Mouse (Mus musculus): Measurements from ENCODE around the gene Zfp11. TPM values are rescaled to one million over a fixed set of nuclear protein-coding genes. Genes with fewer than 3 reads are reported as not detected.
"Not testable (repeated sequence)": the region's sequence is repeated elsewhere in the genome, so short reads cannot be mapped to it uniquely, and the experiment has no call there.

The Zfp11 gene
- polyA plus RNA-seq, 1 experiment: 2.4 TPM

- Histone ChIP-seq H3K4me1 (ENCODE audit: control insufficient read depth, insufficient read depth, low read length) (no peaks in the 10 kb centered on the region), H3K4me3 (ENCODE audit: insufficient read depth, low read length) (peak overlapping the region; percentile 95), H3K27ac (ENCODE audit: insufficient read depth, low read depth, low read length) (no peak overlapping the region)
- TF ChIP-seq POLR2A (IDR thresholded peaks at IDR 0.05; ENCODE audit: borderline replicate concordance, low read depth, low read length): no peak
- TF ChIP-seq CTCF (IDR thresholded peaks at IDR 0.05; ENCODE audit: low read depth, low read length): no peak
Measured at GRCm38 (mm10) chr5:129669453-129670035, 355 bp downstream of the Zfp11 start.

GRCm38 (mm10) chr5:129667851-129668250, 2.0 kb downstream of the Zfp11 start:
- H3K4me1 ChIP-seq (ENCODE audit: control insufficient read depth, insufficient read depth, low read length): no peaks in the 10 kb centered on the region
- no peak overlapping the region for H3K27ac ChIP-seq (ENCODE audit: insufficient read depth, low read depth, low read length)
- no peak overlapping the region for H3K4me3 ChIP-seq (ENCODE audit: insufficient read depth, low read length)
- no peak for TF ChIP-seq POLR2A (IDR thresholded peaks at IDR 0.05; ENCODE audit: borderline replicate concordance, low read depth, low read length)
- no peak for TF ChIP-seq CTCF (IDR thresholded peaks at IDR 0.05; ENCODE audit: low read depth, low read length)

GRCm38 (mm10) chr5:129666271-129666909, 3.5 kb downstream of the Zfp11 start:
- H3K4me3 ChIP-seq (ENCODE audit: insufficient read depth, low read length): no peak overlapping the region

GRCm38 (mm10) chr5:129664090-129664489, 5.8 kb downstream of the Zfp11 start:
- H3K27ac ChIP-seq (ENCODE audit: insufficient read depth, low read depth, low read length): no peak overlapping the region
- TF ChIP-seq POLR2A (IDR thresholded peaks at IDR 0.05; ENCODE audit: borderline replicate concordance, low read depth, low read length) (no peak), CTCF (IDR thresholded peaks at IDR 0.05; ENCODE audit: low read depth, low read length) (no peak)
- no peaks in the 10 kb centered on the region for H3K4me1 ChIP-seq (ENCODE audit: control insufficient read depth, insufficient read depth, low read length)
- no peak overlapping the region for H3K4me3 ChIP-seq (ENCODE audit: insufficient read depth, low read length)

More at GRCm38 (mm10) chr5:129666271-129666909, 3.5 kb downstream of the Zfp11 start:
- no peak overlapping the region for H3K27ac ChIP-seq (ENCODE audit: insufficient read depth, low read depth, low read length)
- TF ChIP-seq CTCF (IDR thresholded peaks at IDR 0.05; ENCODE audit: low read depth, low read length): no peak
- no peak for TF ChIP-seq POLR2A (IDR thresholded peaks at IDR 0.05; ENCODE audit: borderline replicate concordance, low read depth, low read length)
- no peaks in the 10 kb centered on the region for H3K4me1 ChIP-seq (ENCODE audit: control insufficient read depth, insufficient read depth, low read length)

GRCm38 (mm10) chr5:129657931-129658330, 12.0 kb downstream of the Zfp11 start:
- Histone ChIP-seq H3K27ac (ENCODE audit: insufficient read depth, low read depth, low read length) (no peak overlapping the region), H3K4me1 (ENCODE audit: control insufficient read depth, insufficient read depth, low read length) (no peaks in the 10 kb centered on the region), H3K4me3 (ENCODE audit: insufficient read depth, low read length) (no peak overlapping the region)
- TF ChIP-seq CTCF (IDR thresholded peaks at IDR 0.05; ENCODE audit: low read depth, low read length) (no peak), POLR2A (IDR thresholded peaks at IDR 0.05; ENCODE audit: borderline replicate concordance, low read depth, low read length) (no peak)

- H3K4me1 ChIP-seq (ENCODE audit: control insufficient read depth, insufficient read depth, low read length): no peaks in the 10 kb centered on the region
- H3K27ac ChIP-seq (ENCODE audit: insufficient read depth, low read depth, low read length): no peak overlapping the region
- TF ChIP-seq POLR2A (IDR thresholded peaks at IDR 0.05; ENCODE audit: borderline replicate concordance, low read depth, low read length) (no peak), CTCF (IDR thresholded peaks at IDR 0.05; ENCODE audit: low read depth, low read length) (no peak)
- H3K4me3 ChIP-seq (ENCODE audit: insufficient read depth, low read length): no peak overlapping the region
Measured at GRCm38 (mm10) chr5:129657016-129657415, 12.9 kb downstream of the Zfp11 start.

GRCm38 (mm10) chr5:129650858-129651257, 19.0 kb downstream of the Zfp11 start:
- Histone ChIP-seq H3K27ac (ENCODE audit: insufficient read depth, low read depth, low read length) (no peak overlapping the region), H3K4me1 (ENCODE audit: control insufficient read depth, insufficient read depth, low read length) (peaks cover 3% of the 10 kb centered on the region; the same call in 1 of the 2 replicates), H3K4me3 (ENCODE audit: insufficient read depth, low read length) (no peak overlapping the region)
- no peak for TF ChIP-seq POLR2A (IDR thresholded peaks at IDR 0.05; ENCODE audit: borderline replicate concordance, low read depth, low read length)
- TF ChIP-seq CTCF (IDR thresholded peaks at IDR 0.05; ENCODE audit: low read depth, low read length): no peak

GRCm38 (mm10) chr5:129632270-129633250, 37.3 kb downstream of the Zfp11 start:
- not testable (repeated sequence) for H3K27ac ChIP-seq (ENCODE audit: insufficient read depth, low read depth, low read length); H3K4me3 ChIP-seq (ENCODE audit: insufficient read depth, low read length); H3K4me1 ChIP-seq (ENCODE audit: control insufficient read depth, insufficient read depth, low read length)

GRCm38 (mm10) chr5:129626586-129626985, 43.3 kb downstream of the Zfp11 start:
- not testable (repeated sequence) for H3K4me1 ChIP-seq (ENCODE audit: control insufficient read depth, insufficient read depth, low read length); H3K4me3 ChIP-seq (ENCODE audit: insufficient read depth, low read length); H3K27ac ChIP-seq (ENCODE audit: insufficient read depth, low read depth, low read length)

- Histone ChIP-seq H3K4me1 (ENCODE audit: control insufficient read depth, insufficient read depth, low read length) (no peaks in the 10 kb centered on the region), H3K27ac (ENCODE audit: insufficient read depth, low read depth, low read length) (no peak overlapping the region), H3K4me3 (ENCODE audit: insufficient read depth, low read length) (no peak overlapping the region)
- TF ChIP-seq POLR2A (IDR thresholded peaks at IDR 0.05; ENCODE audit: borderline replicate concordance, low read depth, low read length): no peak
- no peak for TF ChIP-seq CTCF (IDR thresholded peaks at IDR 0.05; ENCODE audit: low read depth, low read length)
Measured at GRCm38 (mm10) chr5:129626099-129626498, 43.8 kb downstream of the Zfp11 start.

Measured in bone marrow macrophage, adult 2 months (primary cell).